Mouse (Mus musculus) limb, embryonic 10.5 days (tissue): ENCODE results near the gene Samd9l. TPM values are rescaled to one million over a fixed set of nuclear protein-coding genes. Genes with fewer than 3 reads are reported as not detected.
A peak's percentile ranks its signal among the peaks of the same experiment; 100 is the strongest.
"Not testable (repeated sequence)": the region's sequence is repeated elsewhere in the genome, so short reads cannot be mapped to it uniquely, and the experiment has no call there.

Experiments used
- DNase-seq: peaks from one replicate; pipeline ENCODE4 v3.0.0-alpha.2; 2017; ENCODE audit warnings: low spot score
- H3K27ac ChIP-seq: fragments of 300-500 bp; sonication (generic); 2 replicates; pipeline ENCODE4 v1.5.1; 2016; ENCODE audit warnings: mild to moderate bottlenecking
- H3K27me3 ChIP-seq: fragments of 300-500 bp; sonication (generic); 2 replicates; pipeline ENCODE4 v1.6.1; 2016; ENCODE audit warnings: low read depth, mild to moderate bottlenecking; ENCODE audit not compliant: poor library complexity, severe bottlenecking
- H3K36me3 ChIP-seq: fragments of 300-500 bp; sonication (generic); 2 replicates; pipeline ENCODE4 v1.6.1; 2016; ENCODE audit warnings: mild to moderate bottlenecking, moderate library complexity
- H3K4me1 ChIP-seq: fragments of 300-500 bp; sonication (generic); 2 replicates; pipeline ENCODE4 v1.6.1; 2016
- H3K4me3 ChIP-seq: fragments of 300-500 bp; sonication (generic); 2 replicates; pipeline ENCODE4 v1.5.1; 2016; ENCODE audit warnings: mild to moderate bottlenecking, moderate library complexity
- H3K9me3 ChIP-seq: fragments of 300-500 bp; sonication (generic); replicated peaks from 2 replicates; pipeline ENCODE4 v1.6.1; 2016; ENCODE audit warnings: mild to moderate bottlenecking
- WGBS: fragments of 180-500 bp; shearing (Covaris S2); methylation state at CpG from one replicate; pipeline ENCODE4 v1.1.7; 2016; 5-methylcytosine and 5-hydroxymethylcytosine counted together
- polyA plus RNA-seq: library from polyadenylated mRNA; unstranded; fragments of >200 nt; fragmentation: Nextera tagmentation; extraction: Ambion mirVana; gene quantifications from 2 replicates; pipeline ENCODE4 v1.2.1, GENCODE M21; 2016

Gene Samd9l
- polyA plus RNA-seq = 0.05 and 0.11 TPM in 2 replicates

- not testable (repeated sequence) for DNase-seq, H3K4me3 ChIP-seq, H3K9me3 ChIP-seq, H3K27ac ChIP-seq, H3K4me1 ChIP-seq, H3K27me3 ChIP-seq, H3K36me3 ChIP-seq
- WGBS = 60% methylated on average over 4 of the region's 4 CpGs
Observed at GRCm38 (mm10) chr6:3399340-3400068, at the start of gene Samd9l. Gene Samd9l (minus strand): TSS chr6:3399572.

GRCm38 (mm10) chr6:3447404-3447803 lies 48.0 kb upstream of the Samd9l start:
- peak; percentile 66 for DNase-seq
- Histone ChIP-seq H3K9me3 (no peaks in the 10 kb centered on the region), H3K4me3 (no peak overlapping the region), H3K4me1 (no peaks in the 10 kb centered on the region), H3K27ac (no peak overlapping the region), H3K36me3 (no peaks in the 10 kb centered on the region), H3K27me3 (no peaks in the 10 kb centered on the region)
- WGBS = 10% methylated on average over 5 of the region's 5 CpGs

- DNase-seq = no peak
- H3K36me3 ChIP-seq = no peaks in the 10 kb centered on the region
- 26% methylated on average over 1 of the region's 1 CpGs for WGBS
Observed at GRCm38 (mm10) chr6:3443905-3444304, 44.5 kb upstream of the Samd9l start.

GRCm38 (mm10) chr6:3436087-3436486 lies 36.7 kb upstream of the Samd9l start:
- DNase-seq = no peak
- 0 out of 2 replicates have a peak, but pooled peaks cover 2% of the 10 kb centered on the region for H3K9me3 ChIP-seq
- no peak overlapping the region for H3K4me3 ChIP-seq
- no peaks in the 10 kb centered on the region for H3K27me3 ChIP-seq
- H3K36me3 ChIP-seq = no peaks in the 10 kb centered on the region
- H3K27ac ChIP-seq = no peak overlapping the region
- H3K4me1 ChIP-seq = no peaks in the 10 kb centered on the region

More at GRCm38 (mm10) chr6:3443905-3444304, 44.5 kb upstream of the Samd9l start:
- H3K27me3 ChIP-seq = no peaks in the 10 kb centered on the region
- no peaks in the 10 kb centered on the region for H3K4me1 ChIP-seq
- no peaks in the 10 kb centered on the region for H3K9me3 ChIP-seq
- H3K27ac ChIP-seq = no peak overlapping the region
- no peak overlapping the region for H3K4me3 ChIP-seq

GRCm38 (mm10) chr6:3430976-3431375 lies 31.6 kb upstream of the Samd9l start:
- H3K4me3 ChIP-seq, H3K27me3 ChIP-seq, H3K9me3 ChIP-seq, DNase-seq, H3K36me3 ChIP-seq, H3K27ac ChIP-seq, H3K4me1 ChIP-seq: not testable (repeated sequence)
- 85% methylated on average over 2 of the region's 2 CpGs for WGBS

GRCm38 (mm10) chr6:3427047-3427446 lies 27.7 kb upstream of the Samd9l start:
- Histone ChIP-seq H3K4me3 (no peak overlapping the region), H3K4me1 (no peaks in the 10 kb centered on the region), H3K36me3 (no peaks in the 10 kb centered on the region), H3K27me3 (no peaks in the 10 kb centered on the region), H3K9me3 (no peaks in the 10 kb centered on the region), H3K27ac (no peak overlapping the region)
- 94% methylated on average over 1 of the region's 1 CpGs for WGBS
- no peak for DNase-seq

GRCm38 (mm10) chr6:3425333-3425732 lies 26.0 kb upstream of the Samd9l start:
- DNase-seq = not testable (repeated sequence)

GRCm38 (mm10) chr6:3424613-3425277 lies 25.4 kb upstream of the Samd9l start:
- H3K9me3 ChIP-seq, H3K27me3 ChIP-seq, H3K36me3 ChIP-seq, H3K4me3 ChIP-seq, H3K27ac ChIP-seq, H3K4me1 ChIP-seq, DNase-seq: not testable (repeated sequence)
- 43% methylated on average over 1 of the region's 4 CpGs for WGBS

More at GRCm38 (mm10) chr6:3425333-3425732, 26.0 kb upstream of the Samd9l start:
- not testable (repeated sequence) for H3K27ac ChIP-seq, H3K4me1 ChIP-seq, H3K27me3 ChIP-seq, H3K9me3 ChIP-seq, H3K4me3 ChIP-seq, H3K36me3 ChIP-seq

- not testable (repeated sequence) for H3K27me3 ChIP-seq, H3K4me1 ChIP-seq, H3K36me3 ChIP-seq, H3K9me3 ChIP-seq, H3K27ac ChIP-seq, H3K4me3 ChIP-seq, DNase-seq
- WGBS = 89% methylated on average over 5 of the region's 7 CpGs
Observed at GRCm38 (mm10) chr6:3397182-3397906, 2.0 kb downstream of the Samd9l start.

GRCm38 (mm10) chr6:3395921-3396611 lies 3.3 kb downstream of the Samd9l start:
- WGBS = 78% methylated on average over 4 of the region's 4 CpGs
- not testable (repeated sequence) for H3K9me3 ChIP-seq, H3K27me3 ChIP-seq, DNase-seq, H3K36me3 ChIP-seq, H3K27ac ChIP-seq, H3K4me1 ChIP-seq, H3K4me3 ChIP-seq

- no peak for DNase-seq
- WGBS = 90% methylated on average over 1 of the region's 1 CpGs
Observed at GRCm38 (mm10) chr6:3389995-3390394, 9.4 kb downstream of the Samd9l start.

GRCm38 (mm10) chr6:3386565-3386964 lies 12.8 kb downstream of the Samd9l start:
- no peak overlapping the region for H3K27ac ChIP-seq
- DNase-seq = no peak
- H3K27me3 ChIP-seq = no peaks in the 10 kb centered on the region
- no peak overlapping the region for H3K4me3 ChIP-seq
- H3K36me3 ChIP-seq = no peaks in the 10 kb centered on the region
- H3K4me1 ChIP-seq = no peaks in the 10 kb centered on the region
- 92% methylated on average over 6 of the region's 6 CpGs for WGBS
- H3K9me3 ChIP-seq = no peaks in the 10 kb centered on the region

More at GRCm38 (mm10) chr6:3389995-3390394, 9.4 kb downstream of the Samd9l start:
- H3K36me3 ChIP-seq = no peaks in the 10 kb centered on the region
- no peaks in the 10 kb centered on the region for H3K9me3 ChIP-seq
- H3K4me3 ChIP-seq = no peak overlapping the region
- H3K27me3 ChIP-seq = no peaks in the 10 kb centered on the region
- no peak overlapping the region for H3K27ac ChIP-seq
- no peaks in the 10 kb centered on the region for H3K4me1 ChIP-seq

GRCm38 (mm10) chr6:3384816-3385215 lies 14.6 kb downstream of the Samd9l start:
- H3K27me3 ChIP-seq, DNase-seq, H3K36me3 ChIP-seq, H3K4me3 ChIP-seq, H3K9me3 ChIP-seq, H3K4me1 ChIP-seq, H3K27ac ChIP-seq: not testable (repeated sequence)
